Mouse (Mus musculus) hindbrain, embryonic 12.5 days (tissue): Measurements from ENCODE around the gene Smim12. TPM values are rescaled to one million over a fixed set of nuclear protein-coding genes. Genes with fewer than 3 reads are reported as not detected.

Source experiments
- ATAC-seq: fragments of 200-750 bp; cut with Nextera tagmentation; 2 replicates; pipeline ENCODE4 v1.8.0; 2017; ENCODE audit warnings: moderate TSS enrichment; ENCODE audit not compliant: low FRiP score
- H3K27ac ChIP-seq: fragments of 300-500 bp; sonication (generic); 2 replicates; pipeline ENCODE4 v1.5.1; 2016; ENCODE audit warnings: mild to moderate bottlenecking
- H3K27me3 ChIP-seq: fragments of 300-500 bp; sonication (generic); 2 replicates; pipeline ENCODE4 v1.6.1; 2016; ENCODE audit warnings: mild to moderate bottlenecking
- H3K36me3 ChIP-seq: fragments of 300-500 bp; sonication (generic); 2 replicates; pipeline ENCODE4 v1.6.1; 2016; ENCODE audit warnings: mild to moderate bottlenecking
- H3K4me1 ChIP-seq: fragments of 300-500 bp; sonication (generic); 2 replicates; pipeline ENCODE4 v1.6.1; 2016
- H3K4me2 ChIP-seq: fragments of 300-500 bp; sonication (generic); replicated peaks from 2 replicates; pipeline ENCODE4 v1.6.1; 2016; ENCODE audit warnings: mild to moderate bottlenecking
- H3K4me3 ChIP-seq: fragments of 300-500 bp; sonication (generic); 2 replicates; pipeline ENCODE4 v1.5.1; 2016; ENCODE audit warnings: mild to moderate bottlenecking
- H3K9ac ChIP-seq: fragments of 300-500 bp; sonication (generic); 2 replicates; pipeline ENCODE4 v1.6.1; 2016; ENCODE audit warnings: mild to moderate bottlenecking, moderate library complexity
- H3K9me3 ChIP-seq: fragments of 300-500 bp; sonication (generic); replicated peaks from 2 replicates; pipeline ENCODE4 v1.6.1; 2016; ENCODE audit warnings: mild to moderate bottlenecking
- WGBS: fragments of 180-500 bp; shearing (Covaris S2); methylation state at CpG from one replicate; pipeline ENCODE4 v1.1.7; 2016; 5-methylcytosine and 5-hydroxymethylcytosine counted together
- polyA plus RNA-seq: library from polyadenylated mRNA; unstranded; fragments of >200 nt; fragmentation: Nextera tagmentation; extraction: Ambion mirVana; gene quantifications from 2 replicates; pipeline ENCODE4 v1.2.1, GENCODE M21; 2016

Smim12 gene
- polyA plus RNA-seq, 1 experiment from 2014 or later = 50.6 TPM

- 67% methylated on average over 11 of the region's 11 CpGs for WGBS
- Histone ChIP-seq H3K27ac (no peak overlapping the region), H3K9me3 (no peaks in the 10 kb centered on the region), H3K4me3 (no peak overlapping the region), H3K4me2 (no peak overlapping the region), H3K36me3 (no peaks in the 10 kb centered on the region), H3K27me3 (peaks cover 26% of the 10 kb centered on the region), H3K9ac (no peak overlapping the region), H3K4me1 (peaks cover 6% of the 10 kb centered on the region)
- ATAC-seq = no peak
These were observed 26.5 kb upstream of the Smim12 start for GRCm38 (mm10) chr4:127217048-127217447.

- 40% methylated on average over 10 of the region's 10 CpGs for WGBS
These were observed 20.3 kb upstream of the Smim12 start for GRCm38 (mm10) chr4:127223291-127223690.

DNA sequence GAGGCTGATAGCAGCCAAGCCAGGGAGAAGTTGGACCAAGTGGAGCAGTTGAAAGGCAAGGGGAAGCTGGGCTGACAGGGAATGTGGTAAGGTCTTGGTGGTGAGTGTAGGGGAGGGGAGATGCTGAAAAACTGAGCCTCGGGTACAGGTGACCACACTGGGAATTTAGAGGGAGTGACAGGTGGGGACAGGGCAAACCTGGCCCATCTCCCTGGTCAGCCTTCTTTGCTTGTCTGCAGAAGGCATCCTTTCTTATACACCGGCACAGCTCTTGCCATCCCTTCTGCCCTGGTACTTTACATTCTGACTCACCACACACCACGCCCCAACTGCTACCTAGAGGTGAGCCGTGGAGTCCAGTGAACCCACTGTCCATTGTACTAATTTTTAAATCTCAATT, 19.8 kb upstream of the Smim12 start:
- no peak for ATAC-seq
- no peak overlapping the region for H3K4me2 ChIP-seq
- no peak overlapping the region for H3K27ac ChIP-seq
- no peak overlapping the region for H3K9ac ChIP-seq
- peaks cover 49% of the 10 kb centered on the region for H3K4me1 ChIP-seq
- H3K27me3 ChIP-seq = peaks cover 17% of the 10 kb centered on the region
- no peaks in the 10 kb centered on the region for H3K9me3 ChIP-seq
- no peak overlapping the region for H3K4me3 ChIP-seq
- H3K36me3 ChIP-seq = no peaks in the 10 kb centered on the region
- WGBS = 57% methylated on average over 4 of the region's 4 CpGs

More at GRCm38 (mm10) chr4:127223291-127223690, 20.3 kb upstream of the Smim12 start:
- Histone ChIP-seq H3K9me3 (no peaks in the 10 kb centered on the region), H3K4me2 (no peak overlapping the region), H3K4me1 (peaks cover 45% of the 10 kb centered on the region), H3K27ac (no peak overlapping the region), H3K27me3 (peaks cover 17% of the 10 kb centered on the region), H3K9ac (no peak overlapping the region), H3K4me3 (no peak overlapping the region), H3K36me3 (no peaks in the 10 kb centered on the region)
- no peak for ATAC-seq

GRCm38 (mm10) chr4:127224444-127225100, 19.0 kb upstream of the Smim12 start:
- Histone ChIP-seq H3K27ac (no peak overlapping the region), H3K4me1 (peaks cover 52% of the 10 kb centered on the region), H3K4me3 (no peak overlapping the region)

GRCm38 (mm10) chr4:127226067-127226466, 17.5 kb upstream of the Smim12 start:
- Histone ChIP-seq H3K4me1 (peaks cover 54% of the 10 kb centered on the region), H3K9me3 (no peaks in the 10 kb centered on the region), H3K9ac (no peak overlapping the region), H3K4me3 (no peak overlapping the region), H3K36me3 (no peaks in the 10 kb centered on the region), H3K27ac (no peak overlapping the region; the same call in 1 of the 2 replicates), H3K4me2 (no peak overlapping the region), H3K27me3 (peaks cover 17% of the 10 kb centered on the region)
- ATAC-seq = no peak
- WGBS = 45% methylated on average over 4 of the region's 4 CpGs

More at GRCm38 (mm10) chr4:127224444-127225100, 19.0 kb upstream of the Smim12 start:
- H3K4me2 ChIP-seq = peak overlapping the region; percentile 29
- no peak overlapping the region for H3K9ac ChIP-seq
- no peak for ATAC-seq
- 14% methylated on average over 19 of the region's 19 CpGs for WGBS
- H3K9me3 ChIP-seq = no peaks in the 10 kb centered on the region
- H3K27me3 ChIP-seq = peaks cover 17% of the 10 kb centered on the region
- no peaks in the 10 kb centered on the region for H3K36me3 ChIP-seq

- H3K4me3 ChIP-seq = no peak overlapping the region
- no peaks in the 10 kb centered on the region for H3K36me3 ChIP-seq
- WGBS = 12% methylated on average over 17 of the region's 17 CpGs
- peaks cover 65% of the 10 kb centered on the region for H3K4me1 ChIP-seq
- peak; percentile 82 for ATAC-seq
- H3K27ac ChIP-seq = peak overlapping the region; percentile 78
- H3K9ac ChIP-seq = no peak overlapping the region
- peaks cover 17% of the 10 kb centered on the region for H3K27me3 ChIP-seq
- peak overlapping the region; percentile 19; the same call in 1 of the 2 replicates for H3K4me2 ChIP-seq
- H3K9me3 ChIP-seq = no peaks in the 10 kb centered on the region
These were observed 16.4 kb upstream of the Smim12 start for GRCm38 (mm10) chr4:127227051-127227673.

DNA sequence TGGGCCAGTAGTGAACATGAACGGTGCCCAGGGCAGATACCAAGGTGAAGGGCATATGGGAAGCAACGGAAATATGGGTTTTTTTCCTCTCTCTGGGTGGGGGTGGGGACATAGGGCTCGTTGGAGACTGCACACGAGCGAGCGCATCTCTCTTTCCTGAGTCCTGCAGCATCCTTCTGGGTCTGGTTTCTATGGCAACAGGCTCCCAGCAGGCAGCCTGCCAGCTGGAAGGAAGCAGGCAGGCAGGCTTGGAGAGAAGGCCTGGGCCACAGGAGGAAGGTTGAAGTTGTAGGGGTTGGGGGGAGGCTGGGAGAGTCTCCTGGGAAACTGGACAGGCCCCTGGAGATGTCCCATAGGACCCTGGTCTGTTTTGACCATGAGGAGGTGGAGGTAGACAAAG, 11.6 kb upstream of the Smim12 start:
- 13% methylated on average over 6 of the region's 6 CpGs for WGBS
- Histone ChIP-seq H3K36me3 (no peaks in the 10 kb centered on the region), H3K4me3 (no peak overlapping the region), H3K4me2 (peak overlapping the region; percentile 34), H3K27ac (peak overlapping the region; percentile 94), H3K9me3 (no peaks in the 10 kb centered on the region), H3K27me3 (peaks cover 5% of the 10 kb centered on the region; the same call in 1 of the 2 replicates), H3K9ac (no peak overlapping the region), H3K4me1 (peaks cover 58% of the 10 kb centered on the region)
- ATAC-seq = peak; percentile 69

DNA sequence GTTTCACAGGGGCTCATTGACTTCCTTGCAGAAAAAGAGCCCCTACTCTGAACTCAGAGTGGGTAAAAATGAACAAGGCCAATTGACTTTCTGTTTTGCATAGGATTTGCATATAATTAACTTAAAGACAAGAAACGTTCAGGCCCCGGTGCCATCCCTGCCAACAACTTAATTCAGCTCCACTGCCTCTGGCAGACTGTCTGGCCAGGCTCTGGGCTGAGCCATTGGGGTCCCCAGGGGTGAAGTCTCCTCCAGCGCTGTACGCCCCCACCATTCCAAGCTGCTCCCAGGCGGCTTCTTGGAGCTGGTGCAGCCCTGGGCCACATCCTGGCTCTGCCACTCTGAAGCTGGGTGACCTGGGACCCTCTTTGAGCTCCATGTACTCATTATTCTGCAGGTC, 11.0 kb upstream of the Smim12 start:
- Histone ChIP-seq H3K9me3 (no peaks in the 10 kb centered on the region), H3K4me2 (peak overlapping the region; percentile 34; the same call in 1 of the 2 replicates), H3K4me3 (no peak overlapping the region), H3K9ac (no peak overlapping the region), H3K27ac (peak overlapping the region; percentile 94), H3K36me3 (no peaks in the 10 kb centered on the region), H3K27me3 (peaks cover 10% of the 10 kb centered on the region), H3K4me1 (peaks cover 54% of the 10 kb centered on the region)
- WGBS = 32% methylated on average over 5 of the region's 5 CpGs
- ATAC-seq = peak; percentile 71

- Histone ChIP-seq H3K4me2 (no peak overlapping the region), H3K27me3 (peaks cover 17% of the 10 kb centered on the region), H3K36me3 (no peaks in the 10 kb centered on the region), H3K9me3 (no peaks in the 10 kb centered on the region), H3K9ac (no peak overlapping the region), H3K4me1 (peaks cover 48% of the 10 kb centered on the region), H3K27ac (peak overlapping the region; percentile 94), H3K4me3 (no peak overlapping the region)
- no peak for ATAC-seq
- 87% methylated on average over 40 of the region's 40 CpGs for WGBS
These were observed 10.0 kb upstream of the Smim12 start for GRCm38 (mm10) chr4:127233416-127234125.

GRCm38 (mm10) chr4:127235742-127236487, 7.7 kb upstream of the Smim12 start:
- Histone ChIP-seq H3K4me2 (peak overlapping the region; percentile 97), H3K9me3 (no peaks in the 10 kb centered on the region), H3K27ac (peak overlapping the region; percentile 86), H3K27me3 (peaks cover 18% of the 10 kb centered on the region), H3K4me3 (peak overlapping the region; percentile 51), H3K36me3 (no peaks in the 10 kb centered on the region), H3K9ac (peak overlapping the region; percentile 75), H3K4me1 (peaks cover 43% of the 10 kb centered on the region)
- under 1% methylated on average over 67 of the region's 67 CpGs for WGBS
- peak; percentile 60 for ATAC-seq

DNA sequence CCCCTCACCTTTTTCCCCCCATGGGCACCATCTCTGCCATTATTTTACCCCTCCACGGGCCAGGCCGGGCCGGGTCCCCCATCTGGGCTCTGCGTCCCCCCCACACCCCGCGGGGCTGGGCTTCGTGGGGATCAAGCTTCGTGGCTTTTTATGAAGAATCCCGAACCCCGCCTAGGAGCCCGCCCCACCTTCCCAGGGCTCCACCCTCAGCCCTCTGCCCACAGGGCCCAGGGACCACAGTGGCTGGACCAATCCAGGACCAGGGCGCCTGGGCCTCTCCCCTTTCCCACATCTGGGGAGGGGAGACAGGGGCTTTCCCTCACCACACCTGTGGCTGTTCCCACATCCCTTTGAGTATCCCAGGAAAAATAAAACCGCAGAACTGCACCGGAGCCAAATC, 7.0 kb upstream of the Smim12 start:
- Histone ChIP-seq H3K4me3 (peak overlapping the region; percentile 51), H3K27ac (peak overlapping the region; percentile 86), H3K4me1 (peaks cover 36% of the 10 kb centered on the region), H3K4me2 (peak overlapping the region; percentile 97), H3K9me3 (no peaks in the 10 kb centered on the region), H3K9ac (peak overlapping the region; percentile 75), H3K36me3 (no peaks in the 10 kb centered on the region), H3K27me3 (peaks cover 24% of the 10 kb centered on the region)
- 1% methylated on average over 14 of the region's 14 CpGs for WGBS
- peak; percentile 26 for ATAC-seq

DNA sequence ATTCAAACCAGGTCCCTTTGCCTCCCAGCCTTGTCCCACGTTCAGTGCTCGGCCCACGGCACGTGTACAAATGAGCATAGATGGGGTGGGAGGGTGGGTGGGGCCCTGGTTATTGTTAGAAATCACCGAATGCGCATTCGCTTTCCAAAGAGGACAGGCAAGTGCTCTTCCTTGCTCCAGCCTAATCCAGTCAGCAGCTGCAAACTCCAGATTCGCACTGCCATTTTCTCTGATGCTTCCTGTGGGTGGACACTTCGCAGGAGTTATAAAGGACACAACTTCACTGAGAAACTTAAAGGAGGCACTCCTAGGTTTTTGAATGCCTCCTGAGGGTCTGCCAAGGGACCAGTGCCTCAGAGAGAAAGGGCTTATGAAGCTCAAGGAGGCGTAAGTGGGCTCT, 6.3 kb upstream of the Smim12 start:
- peaks cover 24% of the 10 kb centered on the region for H3K27me3 ChIP-seq
- peaks cover 29% of the 10 kb centered on the region for H3K4me1 ChIP-seq
- H3K27ac ChIP-seq = no peak overlapping the region
- ATAC-seq = no peak
- 58% methylated on average over 10 of the region's 10 CpGs for WGBS
- H3K4me2 ChIP-seq = no peak overlapping the region
- H3K36me3 ChIP-seq = no peaks in the 10 kb centered on the region
- H3K4me3 ChIP-seq = no peak overlapping the region
- H3K9ac ChIP-seq = no peak overlapping the region
- no peaks in the 10 kb centered on the region for H3K9me3 ChIP-seq
